Mouse (Mus musculus) intestine, postnatal 0 days (tissue): ENCODE measurements around the gene Ebf3. TPM values are rescaled to one million over a fixed set of nuclear protein-coding genes. Genes with fewer than 3 reads are reported as not detected.

Experiments
- ATAC-seq: fragments of 200-750 bp; cut with Nextera tagmentation; 2 replicates; pipeline ENCODE4 v1.8.0; 2017; ENCODE audit warnings: mild to moderate bottlenecking, moderate TSS enrichment, moderate library complexity
- H3K27ac ChIP-seq: fragments of 300-500 bp; sonication (generic); 2 replicates; pipeline ENCODE4 v1.5.1; 2014; ENCODE audit warnings: mild to moderate bottlenecking, low read depth, low read length, moderate library complexity
- H3K27me3 ChIP-seq: fragments of 300-500 bp; sonication (generic); replicated peaks from 2 replicates; pipeline ENCODE4 v1.6.1; 2014; ENCODE audit warnings: low read length, mixed read lengths; ENCODE audit not compliant: control insufficient read depth, insufficient read depth
- H3K36me3 ChIP-seq: fragments of 300-500 bp; sonication (generic); 2 replicates; pipeline ENCODE4 v1.6.1; 2014; ENCODE audit warnings: mild to moderate bottlenecking, moderate library complexity; ENCODE audit not compliant: control insufficient read depth, insufficient read depth
- H3K4me1 ChIP-seq: fragments of 300-500 bp; sonication (generic); replicated peaks from 2 replicates; pipeline ENCODE4 v1.6.1; 2014; ENCODE audit warnings: antibody characterized with exemption, low read length, mixed read lengths; ENCODE audit not compliant: control insufficient read depth, insufficient read depth
- H3K4me2 ChIP-seq: fragments of 300-500 bp; sonication (generic); replicated peaks from 2 replicates; pipeline ENCODE4 v1.6.1; 2014; ENCODE audit warnings: low read depth, mild to moderate bottlenecking, moderate library complexity
- H3K4me3 ChIP-seq: fragments of 300-500 bp; sonication (generic); 2 replicates; pipeline ENCODE4 v1.5.1; 2014; ENCODE audit warnings: low read depth, low read length
- H3K9ac ChIP-seq: fragments of 300-500 bp; sonication (generic); 2 replicates; pipeline ENCODE4 v1.6.1; 2014; ENCODE audit warnings: mild to moderate bottlenecking, low read depth, low read length
- H3K9me3 ChIP-seq: fragments of 300-500 bp; sonication (generic); 2 replicates; pipeline ENCODE4 v1.6.1; 2016; ENCODE audit warnings: mixed run types; ENCODE audit not compliant: control insufficient read depth
- CTCF ChIP-seq: sonication (generic); IDR thresholded peaks from 2 replicates; pipeline ENCODE4 v1.5.1; 2016; ENCODE audit warnings: low read depth, mild to moderate bottlenecking, control low read depth, antibody characterized with exemption, moderate library complexity
- WGBS: fragments of 180-500 bp; shearing (Covaris S2); extraction: QIAGEN DNeasy Blood & Tissue Kit; methylation state at CpG from one replicate; pipeline ENCODE4 v1.1.7; 2014; 5-methylcytosine and 5-hydroxymethylcytosine counted together
- polyA plus RNA-seq: library from polyadenylated mRNA; unstranded; fragments of >200 nt; fragmentation: Nextera tagmentation; extraction: Ambion mirVana; gene quantifications from 2 replicates; pipeline ENCODE4 v1.2.1, GENCODE M21; 2015

Gene Ebf3
- polyA plus RNA-seq, 1 experiment from 2014 or later, result 0.31 TPM

- H3K4me3 ChIP-seq, result no peak overlapping the region
- no peak for ATAC-seq
- H3K27ac ChIP-seq, result no peak overlapping the region
- no peaks in the 10 kb centered on the region for H3K9me3 ChIP-seq
- 47% methylated on average over 10 of the region's 10 CpGs for WGBS
- H3K4me1 ChIP-seq, result no peaks in the 10 kb centered on the region
- no peak overlapping the region for H3K4me2 ChIP-seq
- TF ChIP-seq CTCF, result no peak
- H3K9ac ChIP-seq, result no peak overlapping the region
- H3K27me3 ChIP-seq, result peaks cover 69% of the 10 kb centered on the region
- no peaks in the 10 kb centered on the region for H3K36me3 ChIP-seq
Measured at GRCm38 (mm10) chr7:137302961-137303775, 11.1 kb downstream of the Ebf3 start.

- WGBS, result 93% methylated on average over 5 of the region's 5 CpGs
- Histone ChIP-seq H3K4me2 (no peak overlapping the region), H3K27me3 (peaks cover 69% of the 10 kb centered on the region), H3K9ac (no peak overlapping the region), H3K4me3 (no peak overlapping the region), H3K9me3 (no peaks in the 10 kb centered on the region), H3K27ac (no peak overlapping the region), H3K4me1 (no peaks in the 10 kb centered on the region), H3K36me3 (no peaks in the 10 kb centered on the region)
- no peak for ATAC-seq
- no peak for TF ChIP-seq CTCF
Measured at GRCm38 (mm10) chr7:137302161-137302560, 12.1 kb downstream of the Ebf3 start.

- 12% methylated on average over 15 of the region's 15 CpGs for WGBS
- Histone ChIP-seq H3K4me1 (no peaks in the 10 kb centered on the region), H3K4me2 (no peak overlapping the region; the same call in 1 of the 2 replicates), H3K9me3 (no peaks in the 10 kb centered on the region), H3K27ac (no peak overlapping the region), H3K9ac (no peak overlapping the region), H3K4me3 (no peak overlapping the region), H3K27me3 (peaks cover 67% of the 10 kb centered on the region), H3K36me3 (no peaks in the 10 kb centered on the region)
- ATAC-seq, result no peak
- TF ChIP-seq CTCF, result peak; percentile 16; the same call in 1 of the 2 replicates
Measured at GRCm38 (mm10) chr7:137301329-137301751, 12.9 kb downstream of the Ebf3 start.

GRCm38 (mm10) chr7:137300826-137301225 lies 13.4 kb downstream of the Ebf3 start:
- Histone ChIP-seq H3K27me3 (peaks cover 66% of the 10 kb centered on the region), H3K4me2 (no peak overlapping the region), H3K4me3 (no peak overlapping the region), H3K9ac (no peak overlapping the region), H3K9me3 (no peaks in the 10 kb centered on the region), H3K4me1 (no peaks in the 10 kb centered on the region), H3K27ac (no peak overlapping the region), H3K36me3 (no peaks in the 10 kb centered on the region)
- WGBS, result 32% methylated on average over 6 of the region's 6 CpGs
- ATAC-seq, result no peak
- TF ChIP-seq CTCF, result no peak

GRCm38 (mm10) chr7:137300169-137300568 lies 14.1 kb downstream of the Ebf3 start:
- Histone ChIP-seq H3K4me1 (no peaks in the 10 kb centered on the region), H3K36me3 (no peaks in the 10 kb centered on the region), H3K27me3 (peaks cover 60% of the 10 kb centered on the region), H3K4me2 (no peak overlapping the region), H3K9ac (no peak overlapping the region), H3K4me3 (no peak overlapping the region), H3K9me3 (no peaks in the 10 kb centered on the region), H3K27ac (no peak overlapping the region)
- no peak for ATAC-seq
- WGBS, result 58% methylated on average over 11 of the region's 11 CpGs
- no peak for TF ChIP-seq CTCF

- Histone ChIP-seq H3K27me3 (peaks cover 45% of the 10 kb centered on the region), H3K4me1 (no peaks in the 10 kb centered on the region), H3K4me2 (no peak overlapping the region), H3K4me3 (no peak overlapping the region), H3K36me3 (no peaks in the 10 kb centered on the region), H3K27ac (no peak overlapping the region), H3K9ac (no peak overlapping the region), H3K9me3 (no peaks in the 10 kb centered on the region)
- TF ChIP-seq CTCF, result no peak
- ATAC-seq, result no peak
- 69% methylated on average over 24 of the region's 24 CpGs for WGBS
Measured at GRCm38 (mm10) chr7:137297594-137298381, 16.5 kb downstream of the Ebf3 start.
